Mouse (Mus musculus) intestine, embryonic 15.5 days (tissue): ENCODE results near the gene E130308A19Rik. TPM values are rescaled to one million over a fixed set of nuclear protein-coding genes. Genes with fewer than 3 reads are reported as not detected.

ENCODE experiments used
- ATAC-seq: fragments of 200-750 bp; cut with Nextera tagmentation; 2 replicates; pipeline ENCODE4 v1.8.0; 2017; ENCODE audit warnings: moderate TSS enrichment, moderate library complexity
- H3K27ac ChIP-seq: fragments of 300-500 bp; sonication (generic); 2 replicates; pipeline ENCODE4 v1.5.1; 2015; ENCODE audit warnings: mild to moderate bottlenecking, inconsistent platforms
- H3K27me3 ChIP-seq: fragments of 300-500 bp; sonication (generic); replicated peaks from 2 replicates; pipeline ENCODE4 v1.6.1; 2015; ENCODE audit warnings: inconsistent platforms
- H3K36me3 ChIP-seq: fragments of 300-500 bp; sonication (generic); 2 replicates; pipeline ENCODE4 v1.6.1; 2015; ENCODE audit warnings: inconsistent platforms
- H3K4me1 ChIP-seq: fragments of 300-500 bp; sonication (generic); replicated peaks from 2 replicates; pipeline ENCODE4 v1.6.1; 2015; ENCODE audit warnings: inconsistent platforms
- H3K4me2 ChIP-seq: fragments of 300-500 bp; sonication (generic); replicated peaks from 2 replicates; pipeline ENCODE4 v1.6.1; 2015; ENCODE audit warnings: mild to moderate bottlenecking, inconsistent platforms
- H3K4me3 ChIP-seq: fragments of 300-500 bp; sonication (generic); replicated peaks from 2 replicates; pipeline ENCODE4 v1.5.1; 2015; ENCODE audit warnings: inconsistent platforms
- H3K9ac ChIP-seq: fragments of 300-500 bp; sonication (generic); 2 replicates; pipeline ENCODE4 v1.6.1; 2015; ENCODE audit warnings: inconsistent platforms
- H3K9me3 ChIP-seq: fragments of 300-500 bp; sonication (generic); 2 replicates; pipeline ENCODE4 v1.6.1; 2016; ENCODE audit warnings: inconsistent platforms
- WGBS: fragments of 180-500 bp; shearing (Covaris S2); methylation state at CpG from one replicate; pipeline ENCODE4 v1.1.7; 2015; 5-methylcytosine and 5-hydroxymethylcytosine counted together
- polyA plus RNA-seq: library from polyadenylated mRNA; unstranded; fragments of >200 nt; fragmentation: Nextera tagmentation; extraction: Ambion mirVana; gene quantifications from 2 replicates; pipeline ENCODE4 v1.2.1, GENCODE M21; 2015

The E130308A19Rik gene
- polyA plus RNA-seq, 1 experiment from 2014 or later: 15.1 TPM

DNA sequence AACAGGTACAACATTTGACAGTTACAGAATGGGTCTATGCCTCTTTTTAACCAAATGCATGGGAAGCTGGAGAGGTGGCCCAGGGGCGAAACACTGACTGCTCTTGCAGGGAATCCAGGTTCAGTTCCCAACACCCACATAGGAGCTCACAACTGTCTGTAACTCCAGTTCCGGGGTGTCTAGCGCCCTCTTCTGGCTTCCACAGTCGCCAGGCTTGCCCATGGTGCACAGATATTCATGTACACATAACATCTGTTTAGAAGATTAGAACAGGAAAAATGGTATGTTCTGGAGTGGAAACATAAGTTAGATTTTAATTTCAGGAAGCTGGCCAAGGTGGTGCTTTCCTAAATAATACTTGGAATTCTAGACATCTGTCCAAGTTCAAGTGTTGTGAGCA, 134.0 kb downstream of the E130308A19Rik start:
- no peak overlapping the region for H3K4me2 ChIP-seq
- H3K27me3 ChIP-seq: no peaks in the 10 kb centered on the region
- 80% methylated on average over 4 of the region's 4 CpGs for WGBS
- H3K4me3 ChIP-seq: no peak overlapping the region
- H3K27ac ChIP-seq: no peak overlapping the region
- no peak for ATAC-seq
- no peaks in the 10 kb centered on the region for H3K9me3 ChIP-seq
- H3K4me1 ChIP-seq: peaks cover 3% of the 10 kb centered on the region; the same call in 1 of the 2 replicates
- H3K36me3 ChIP-seq: no peaks in the 10 kb centered on the region
- H3K9ac ChIP-seq: no peak overlapping the region

DNA sequence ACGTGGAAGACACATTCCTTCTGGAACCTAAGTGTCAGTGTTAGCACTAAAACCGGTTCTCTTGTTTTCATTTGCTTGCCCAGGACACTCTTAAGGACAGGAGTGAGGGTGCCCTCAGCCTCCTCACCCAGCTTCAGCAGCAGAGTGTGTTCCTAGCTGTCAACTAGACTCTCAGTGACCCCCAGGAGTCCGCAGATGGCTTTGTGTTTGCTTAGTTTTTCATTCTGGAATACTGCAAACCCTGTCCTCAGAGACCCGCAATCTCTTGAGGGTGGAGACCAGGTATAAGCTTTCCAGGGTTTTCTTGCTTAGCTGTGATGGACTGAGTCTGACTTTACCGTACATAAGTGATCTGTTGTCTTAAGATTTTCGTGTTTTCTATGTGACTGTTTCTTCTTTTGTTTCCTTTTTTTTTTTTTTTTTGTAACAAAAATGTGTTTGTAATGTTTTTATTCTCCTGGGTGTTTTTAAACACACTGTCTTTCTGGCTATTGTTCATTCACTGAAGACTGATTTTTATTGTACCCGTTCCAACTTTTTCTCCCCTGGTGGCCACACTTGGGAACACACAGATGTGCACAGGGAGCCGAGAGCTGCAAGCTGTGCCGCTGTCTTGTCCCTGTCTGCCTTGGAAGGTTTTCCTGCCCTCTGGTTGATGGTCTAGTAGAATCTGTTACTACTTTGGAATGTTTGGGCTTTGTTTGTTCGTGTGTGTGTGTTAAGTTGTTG, 134.8 kb downstream of the E130308A19Rik start:
- H3K36me3 ChIP-seq: no peaks in the 10 kb centered on the region
- no peaks in the 10 kb centered on the region for H3K9me3 ChIP-seq
- WGBS: 52% methylated on average over 10 of the region's 10 CpGs
- no peaks in the 10 kb centered on the region for H3K27me3 ChIP-seq
- ATAC-seq: no peak
- no peak overlapping the region for H3K4me2 ChIP-seq
- H3K9ac ChIP-seq: no peak overlapping the region
- H3K4me3 ChIP-seq: no peak overlapping the region
- no peak overlapping the region for H3K27ac ChIP-seq
- peaks cover 6% of the 10 kb centered on the region; the same call in 1 of the 2 replicates for H3K4me1 ChIP-seq

DNA sequence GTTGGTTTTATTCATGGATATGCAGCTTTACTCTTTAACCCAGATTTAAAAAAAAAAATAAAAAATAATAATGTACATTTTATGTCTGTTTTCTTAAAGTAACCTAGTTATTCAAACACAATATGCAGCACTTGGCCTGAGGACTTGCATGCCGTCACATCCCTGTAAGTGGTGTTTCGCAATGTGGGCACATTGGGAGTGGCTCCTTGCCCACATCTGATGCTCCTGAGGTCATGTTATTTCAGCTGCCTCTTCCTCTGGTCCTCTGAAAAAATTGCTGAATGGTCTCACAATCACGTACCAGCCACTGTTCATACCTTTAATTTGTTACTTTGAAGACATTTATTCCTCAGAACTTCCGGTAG, 135.3 kb downstream of the E130308A19Rik start:
- Histone ChIP-seq H3K36me3 (no peaks in the 10 kb centered on the region), H3K27me3 (no peaks in the 10 kb centered on the region), H3K9ac (no peak overlapping the region), H3K4me3 (no peak overlapping the region), H3K9me3 (no peaks in the 10 kb centered on the region), H3K4me2 (no peak overlapping the region), H3K4me1 (peaks cover 7% of the 10 kb centered on the region; the same call in 1 of the 2 replicates), H3K27ac (no peak overlapping the region)
- WGBS: 74% methylated on average over 4 of the region's 4 CpGs
- no peak for ATAC-seq

DNA sequence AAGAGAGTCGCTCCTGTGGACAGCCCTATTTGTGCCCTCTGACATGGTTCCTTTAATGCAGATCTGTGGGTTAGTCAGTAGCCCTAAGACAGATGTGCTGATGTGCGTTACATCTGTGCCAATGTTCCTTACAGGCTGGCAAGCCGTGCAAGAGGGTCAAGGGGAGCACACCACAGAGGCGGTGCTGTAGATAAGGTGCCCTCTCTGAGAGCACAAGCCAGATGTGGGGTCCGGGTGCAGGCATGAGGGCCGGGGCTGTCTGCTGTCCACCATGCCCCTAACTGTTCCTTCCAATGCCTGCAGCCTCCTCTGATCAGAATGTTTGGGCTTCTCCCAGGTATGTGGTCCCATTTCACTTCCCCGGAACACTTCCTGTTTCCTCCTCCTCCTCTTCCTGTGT, 138.9 kb downstream of the E130308A19Rik start:
- no peaks in the 10 kb centered on the region for H3K9me3 ChIP-seq
- H3K27me3 ChIP-seq: no peaks in the 10 kb centered on the region
- H3K4me3 ChIP-seq: no peak overlapping the region
- no peaks in the 10 kb centered on the region for H3K36me3 ChIP-seq
- ATAC-seq: no peak
- WGBS: 64% methylated on average over 7 of the region's 7 CpGs
- no peak overlapping the region for H3K9ac ChIP-seq
- H3K4me1 ChIP-seq: peaks cover 7% of the 10 kb centered on the region; the same call in 1 of the 2 replicates
- H3K4me2 ChIP-seq: peak overlapping the region; percentile 25
- H3K27ac ChIP-seq: peak overlapping the region; percentile 54; the same call in 1 of the 2 replicates

DNA sequence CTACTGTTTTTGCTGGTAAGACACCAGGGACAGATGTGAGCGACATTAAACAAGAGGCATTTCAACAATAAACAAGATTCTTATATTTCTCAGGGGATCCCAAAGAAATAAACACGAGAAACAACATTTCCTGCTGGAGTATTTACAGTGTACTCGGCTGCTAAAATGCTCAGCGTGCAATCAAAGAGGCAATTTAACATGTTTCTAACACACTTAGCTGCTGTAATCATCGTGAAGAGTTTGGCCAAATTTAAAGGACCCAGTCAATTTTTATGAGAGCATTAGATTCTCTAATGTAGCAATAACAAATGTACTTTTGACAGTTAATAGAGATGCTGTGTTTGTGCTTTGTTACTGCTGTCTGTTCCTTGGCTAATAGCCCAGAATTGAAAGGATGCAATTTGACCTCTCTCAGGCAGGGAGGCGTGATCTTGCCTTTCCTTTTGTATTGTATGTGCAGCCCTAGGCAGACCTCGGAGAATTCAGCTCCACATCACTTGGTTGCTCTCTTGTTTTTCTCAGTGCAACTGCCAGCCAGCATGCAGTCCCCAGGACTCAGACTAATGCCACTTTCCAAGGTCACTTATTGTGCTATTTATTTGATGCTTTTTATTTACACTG, 139.5 kb downstream of the E130308A19Rik start:
- Histone ChIP-seq H3K4me3 (no peak overlapping the region), H3K9me3 (no peaks in the 10 kb centered on the region), H3K36me3 (no peaks in the 10 kb centered on the region), H3K9ac (no peak overlapping the region), H3K27me3 (no peaks in the 10 kb centered on the region), H3K4me1 (peaks cover 7% of the 10 kb centered on the region; the same call in 1 of the 2 replicates), H3K4me2 (0 out of 2 replicates have a peak overlapping the region, but pooled peaks have one; percentile 25), H3K27ac (no peak overlapping the region)
- 29% methylated on average over 7 of the region's 7 CpGs for WGBS
- peak; percentile 71 for ATAC-seq

DNA sequence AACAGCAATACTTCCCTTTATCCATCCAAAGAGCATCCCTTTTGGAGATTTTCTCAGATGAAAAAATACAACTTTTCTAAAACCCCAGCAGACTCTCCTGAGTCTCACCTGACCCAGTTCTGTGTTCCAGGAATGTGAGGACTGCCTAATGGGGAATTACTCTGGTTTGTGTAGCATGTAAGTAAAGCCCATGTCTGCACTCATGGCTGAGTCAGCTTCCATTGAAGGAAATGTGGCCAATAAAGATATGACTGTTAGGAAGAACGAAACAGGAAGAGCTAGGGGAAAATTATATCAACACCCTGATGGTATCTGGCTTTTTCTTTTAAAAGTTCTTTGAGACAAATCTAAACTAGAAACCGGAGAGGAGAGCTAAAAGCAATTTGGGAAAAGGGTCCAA, 141.7 kb downstream of the E130308A19Rik start:
- 81% methylated on average over 2 of the region's 2 CpGs for WGBS
- Histone ChIP-seq H3K9me3 (no peaks in the 10 kb centered on the region), H3K27me3 (no peaks in the 10 kb centered on the region), H3K4me1 (peaks cover 7% of the 10 kb centered on the region; the same call in 1 of the 2 replicates), H3K27ac (no peak overlapping the region), H3K36me3 (peaks cover 7% of the 10 kb centered on the region; the same call in 1 of the 2 replicates), H3K4me2 (no peak overlapping the region), H3K4me3 (no peak overlapping the region), H3K9ac (no peak overlapping the region)
- no peak for ATAC-seq

DNA sequence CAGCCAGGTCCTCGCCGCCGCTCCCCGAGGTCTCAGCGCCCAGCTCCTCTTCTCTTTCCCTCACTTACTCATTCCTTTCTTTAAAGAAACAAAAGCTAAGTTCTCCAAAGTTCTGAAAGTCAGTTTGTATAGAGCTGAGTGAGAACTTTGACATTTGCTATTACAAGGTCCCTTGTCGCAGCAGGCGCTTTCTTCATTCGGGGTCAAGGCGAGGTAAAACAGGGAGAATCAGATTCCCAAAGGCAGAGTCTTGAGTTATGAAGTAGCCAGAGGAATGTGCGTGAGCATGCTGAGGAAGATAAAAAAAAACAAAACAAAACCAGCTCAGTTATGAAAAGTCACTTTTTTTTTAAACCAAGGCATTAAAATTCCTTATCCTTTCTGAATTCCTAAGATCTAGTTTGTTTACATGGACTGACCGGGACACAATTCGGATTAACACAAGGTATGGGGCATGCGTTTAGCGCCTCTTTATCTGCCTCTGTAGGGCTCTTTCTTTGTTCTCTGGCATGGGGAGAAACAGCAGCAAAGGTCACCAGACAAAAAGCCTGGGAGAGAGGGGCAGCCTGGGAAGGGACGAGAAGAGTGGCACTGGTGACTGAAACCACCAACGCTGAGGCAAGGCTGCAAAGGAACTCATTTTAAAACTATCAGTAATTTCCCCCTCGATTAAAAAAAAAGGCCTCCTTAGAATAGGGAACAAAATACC, 146.3 kb downstream of the E130308A19Rik start:
- Histone ChIP-seq H3K4me3 (no peak overlapping the region), H3K27me3 (no peaks in the 10 kb centered on the region), H3K9me3 (no peaks in the 10 kb centered on the region), H3K4me1 (no peaks in the 10 kb centered on the region), H3K9ac (no peak overlapping the region), H3K36me3 (peaks cover 13% of the 10 kb centered on the region), H3K4me2 (no peak overlapping the region), H3K27ac (no peak overlapping the region)
- ATAC-seq: no peak
- 74% methylated on average over 17 of the region's 17 CpGs for WGBS

DNA sequence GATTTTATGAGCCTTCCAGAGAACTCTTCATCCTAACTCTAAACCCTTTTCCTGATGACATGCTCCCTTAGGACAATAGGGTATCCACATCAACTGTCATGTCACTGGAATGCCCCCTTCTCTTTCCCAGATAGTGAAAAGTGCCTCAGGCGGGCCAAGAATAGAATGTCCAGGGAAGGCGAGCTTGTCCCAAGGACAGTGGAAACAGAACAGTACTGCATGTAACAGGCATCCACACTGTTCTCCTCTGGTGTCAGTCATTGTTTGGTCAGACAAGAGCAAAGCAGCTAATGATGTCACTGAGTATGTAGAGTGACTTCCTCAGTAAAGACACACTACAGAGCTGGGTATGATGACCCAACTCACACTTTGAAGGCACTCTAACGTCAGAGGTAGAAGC, 151.8 kb downstream of the E130308A19Rik start:
- Histone ChIP-seq H3K9me3 (no peaks in the 10 kb centered on the region), H3K4me3 (no peak overlapping the region), H3K27me3 (no peaks in the 10 kb centered on the region), H3K4me2 (no peak overlapping the region), H3K4me1 (no peaks in the 10 kb centered on the region), H3K36me3 (peaks cover 6% of the 10 kb centered on the region; the same call in 1 of the 2 replicates), H3K9ac (no peak overlapping the region), H3K27ac (no peak overlapping the region)
- no peak for ATAC-seq
- 86% methylated on average over 3 of the region's 3 CpGs for WGBS

DNA sequence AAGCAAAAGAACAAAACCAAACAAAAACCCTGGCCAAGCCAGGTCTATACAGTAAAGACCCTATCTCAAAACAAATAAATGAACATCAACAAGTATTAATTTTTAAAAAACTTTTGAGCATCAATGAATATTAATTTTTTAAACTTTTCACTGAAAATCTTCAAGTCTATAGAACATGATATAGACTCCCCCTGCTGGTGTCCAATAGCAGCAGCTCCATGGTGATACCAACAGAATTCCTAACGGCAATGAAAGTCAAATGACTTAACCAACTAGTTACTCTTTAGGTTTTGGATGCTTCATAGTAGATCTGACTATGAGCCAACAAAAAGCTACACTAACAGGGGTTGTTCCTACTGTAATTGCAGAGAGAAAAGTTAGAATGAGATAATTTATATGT, 154.6 kb downstream of the E130308A19Rik start:
- WGBS: 17% methylated on average over 1 of the region's 1 CpGs
- H3K4me2 ChIP-seq: no peak overlapping the region
- H3K4me3 ChIP-seq: no peak overlapping the region
- no peaks in the 10 kb centered on the region for H3K9me3 ChIP-seq
- ATAC-seq: no peak
- no peaks in the 10 kb centered on the region for H3K36me3 ChIP-seq
- H3K9ac ChIP-seq: no peak overlapping the region
- no peak overlapping the region for H3K27ac ChIP-seq
- H3K4me1 ChIP-seq: no peaks in the 10 kb centered on the region
- H3K27me3 ChIP-seq: no peaks in the 10 kb centered on the region

DNA sequence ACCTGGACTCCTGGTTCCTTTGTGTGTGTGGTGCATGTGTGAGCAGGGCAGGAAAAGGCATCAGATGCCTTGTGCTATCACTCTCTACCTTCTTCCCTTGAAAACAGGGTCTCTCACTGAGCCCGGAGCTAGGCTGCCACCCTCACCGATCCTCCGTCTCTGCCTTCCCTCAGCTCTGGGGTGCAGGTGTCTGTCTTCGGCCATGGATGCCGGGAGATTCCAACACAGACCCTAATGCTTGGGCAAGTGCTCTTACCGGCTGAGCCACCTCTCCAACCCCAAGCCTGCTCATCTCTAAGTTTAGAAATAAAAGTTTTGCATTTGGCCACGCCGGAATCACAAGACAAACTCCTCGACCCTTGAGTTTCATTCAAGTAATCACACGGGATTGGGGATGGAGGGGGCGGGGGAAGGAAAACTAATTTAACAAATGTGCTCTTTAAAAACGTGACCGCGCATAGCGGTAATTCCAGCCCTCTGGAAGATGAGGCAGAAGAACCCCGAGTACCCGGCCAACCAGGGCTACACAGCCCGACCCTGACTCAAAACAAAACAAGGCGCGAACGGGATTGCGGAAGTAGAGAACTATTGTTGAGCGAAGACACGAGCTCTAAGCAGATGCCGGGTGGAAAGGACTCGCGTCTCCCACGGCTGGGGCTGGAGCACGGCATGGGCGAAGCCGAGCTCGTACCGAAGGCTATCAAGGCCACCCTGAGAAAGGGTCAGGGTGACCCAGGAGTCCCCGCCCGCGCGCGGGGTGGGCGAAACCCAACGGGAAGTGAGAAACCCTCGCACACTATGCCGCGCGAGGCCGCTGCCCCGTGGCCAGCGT, 157.1 kb downstream of the E130308A19Rik start:
- Histone ChIP-seq H3K9me3 (no peaks in the 10 kb centered on the region), H3K36me3 (no peaks in the 10 kb centered on the region), H3K4me3 (peak overlapping the region; percentile 97), H3K4me2 (peak overlapping the region; percentile 86), H3K27me3 (no peaks in the 10 kb centered on the region), H3K4me1 (no peaks in the 10 kb centered on the region), H3K27ac (peak overlapping the region; percentile 60; the same call in 1 of the 2 replicates), H3K9ac (peak overlapping the region; percentile 85)
- under 1% methylated on average over 47 of the region's 47 CpGs for WGBS
- ATAC-seq: peak; percentile 71

DNA sequence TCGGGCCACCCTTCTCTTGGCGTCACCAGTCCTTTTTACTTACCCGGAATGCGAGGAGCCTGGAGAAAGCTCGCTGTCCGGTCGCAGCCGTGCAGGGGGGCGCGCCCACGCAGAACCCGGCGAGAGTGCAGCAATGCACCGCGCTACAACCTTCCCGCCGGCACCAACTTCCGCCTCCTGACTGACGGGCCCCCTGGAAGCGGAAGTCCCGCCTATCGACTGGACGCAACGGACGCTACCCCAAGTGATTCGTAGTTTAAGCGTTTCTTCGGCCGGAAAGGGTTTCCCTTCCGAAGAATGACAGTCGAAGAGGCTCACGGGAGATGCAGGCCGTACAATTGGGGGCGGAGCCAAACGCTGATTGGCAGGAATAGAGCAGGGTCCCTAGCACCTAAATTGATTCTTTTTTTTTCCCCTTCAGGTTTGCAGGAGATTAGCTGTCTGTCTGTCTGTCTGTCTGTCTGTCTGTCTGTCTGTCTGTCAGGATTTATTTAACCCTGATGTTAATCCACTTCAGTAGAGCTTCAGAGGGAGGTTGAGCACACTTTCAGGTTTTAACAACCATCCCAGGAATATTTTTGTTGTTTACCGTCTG, 157.8 kb downstream of the E130308A19Rik start:
- H3K36me3 ChIP-seq: no peaks in the 10 kb centered on the region
- H3K27ac ChIP-seq: peak overlapping the region; percentile 60; the same call in 1 of the 2 replicates

More for the DNA sequence above, 157.8 kb downstream of the E130308A19Rik start:
- Histone ChIP-seq H3K4me2 (peak overlapping the region; percentile 86), H3K4me3 (peak overlapping the region; percentile 97), H3K9ac (peak overlapping the region; percentile 85), H3K27me3 (no peaks in the 10 kb centered on the region), H3K9me3 (no peaks in the 10 kb centered on the region), H3K4me1 (no peaks in the 10 kb centered on the region)
- under 1% methylated on average over 36 of the region's 36 CpGs for WGBS
- peak; percentile 98 for ATAC-seq
